Mouse (Mus musculus) heart, postnatal 0 days (tissue): Measurements from ENCODE around the gene Treml4.

Source experiments
- CTCF ChIP-seq: IDR thresholded peaks from 2 replicates; pipeline ENCODE4 v1.5.1; 2016; ENCODE audit warnings: antibody characterized with exemption, control low read depth, low read depth
- EP300 ChIP-seq: IDR thresholded peaks from 2 replicates; pipeline ENCODE4 v1.6.1; 2016; ENCODE audit warnings: antibody characterized with exemption, low read depth

GRCm38 (mm10) chr17:48250631-48251030 is 13.5 kb upstream of the Treml4 start:
- TF ChIP-seq CTCF (no peak), EP300 (no peak)
